Mouse (Mus musculus) heart, postnatal 0 days (tissue): ENCODE data around the gene Cdc27.

ENCODE experiments used
- CTCF ChIP-seq: IDR thresholded peaks from 2 replicates; pipeline ENCODE4 v1.5.1; 2016; ENCODE audit warnings: antibody characterized with exemption, control low read depth, low read depth
- EP300 ChIP-seq: IDR thresholded peaks from 2 replicates; pipeline ENCODE4 v1.6.1; 2016; ENCODE audit warnings: antibody characterized with exemption, low read depth

DNA sequence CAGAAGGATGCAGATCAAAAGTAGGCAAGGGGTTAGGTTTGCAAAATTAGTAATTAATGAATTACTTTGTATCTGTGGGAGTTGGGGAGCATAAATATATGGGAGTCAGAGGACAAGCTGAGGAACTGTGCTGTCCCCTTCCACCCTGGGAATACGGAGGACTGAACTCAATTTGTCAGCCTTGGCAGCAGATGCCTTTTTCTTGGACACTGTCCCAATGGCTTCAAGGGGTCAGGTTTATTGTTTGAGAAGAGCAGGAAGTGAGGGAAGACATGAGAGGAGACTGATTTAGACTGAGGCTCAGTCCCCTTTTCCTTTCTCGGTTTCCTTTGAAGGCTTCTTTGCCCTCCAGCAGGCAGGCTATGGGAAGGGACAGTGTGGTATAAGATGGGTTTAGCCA lies 22.1 kb upstream of the Cdc27 start:
- no peak for TF ChIP-seq CTCF
- TF ChIP-seq EP300 = no peak
